Mouse (Mus musculus): ENCODE data around the gene Vinac1.

Vinac1 gene

DNA sequence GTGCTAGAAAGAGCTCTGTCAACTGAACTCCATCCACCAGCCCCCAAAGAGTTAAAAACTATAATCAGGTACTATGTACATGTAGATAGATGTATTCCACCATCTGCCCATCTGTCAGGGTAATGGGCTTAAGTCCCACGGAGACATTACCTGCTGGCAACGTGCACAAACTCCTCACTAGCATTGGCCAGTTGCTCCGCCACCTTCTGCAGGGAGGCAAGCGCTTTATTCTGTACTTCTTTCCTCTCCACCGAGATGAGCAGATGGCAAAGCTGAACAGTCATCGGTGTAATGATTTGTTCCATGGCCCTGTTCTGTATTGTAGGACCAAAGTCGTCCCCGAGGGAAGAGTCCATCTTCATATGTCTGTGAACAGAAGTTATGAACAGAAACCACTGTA, at the start of gene Vinac1:
Gene Vinac1 (minus strand): TSS at position 362 of the 400 bp plus-strand sequence.
- no peak for DNase-seq (ENCODE audit: low read depth)

DNA sequence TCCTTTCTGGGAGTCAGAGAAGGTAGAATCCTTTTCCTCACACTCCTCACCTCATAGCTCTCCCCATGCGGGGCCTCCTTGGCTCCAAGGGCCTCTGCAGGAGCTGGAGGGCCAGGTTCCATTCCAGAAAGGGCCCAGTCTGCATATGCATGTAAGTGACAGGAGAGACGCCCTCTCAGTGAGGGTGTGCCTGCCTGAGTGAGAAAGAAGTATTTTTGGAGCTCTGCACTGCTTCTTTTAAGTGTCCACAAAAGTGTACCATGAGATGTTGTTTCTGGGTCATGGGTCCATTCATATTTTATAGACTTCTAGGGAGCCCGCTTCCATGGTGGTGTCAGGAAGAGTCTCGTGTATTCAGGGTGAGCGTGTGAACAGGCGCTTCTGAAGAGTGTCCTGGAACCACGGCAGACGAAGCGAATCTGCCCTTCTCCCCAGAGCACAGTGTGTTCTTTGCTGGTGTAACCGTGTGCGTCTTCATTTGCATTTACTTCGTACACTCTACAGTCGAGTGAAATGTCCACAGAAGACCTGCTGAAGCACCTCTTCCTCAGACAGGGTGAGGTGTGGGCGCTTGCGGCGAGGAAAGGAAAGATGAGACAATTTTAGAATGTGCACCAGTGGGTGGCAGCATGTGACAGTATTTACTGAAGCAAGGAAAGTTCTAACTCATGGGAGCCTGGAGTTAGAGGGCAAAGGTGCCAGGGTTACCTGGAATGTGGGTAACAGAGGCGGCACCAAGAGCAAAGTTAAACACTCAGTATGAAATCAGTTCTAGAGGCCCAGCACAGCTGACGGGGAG, 46.2 kb upstream of the Vinac1 start:
- DNase-seq (ENCODE audit: low read depth) = no peak

DNA sequence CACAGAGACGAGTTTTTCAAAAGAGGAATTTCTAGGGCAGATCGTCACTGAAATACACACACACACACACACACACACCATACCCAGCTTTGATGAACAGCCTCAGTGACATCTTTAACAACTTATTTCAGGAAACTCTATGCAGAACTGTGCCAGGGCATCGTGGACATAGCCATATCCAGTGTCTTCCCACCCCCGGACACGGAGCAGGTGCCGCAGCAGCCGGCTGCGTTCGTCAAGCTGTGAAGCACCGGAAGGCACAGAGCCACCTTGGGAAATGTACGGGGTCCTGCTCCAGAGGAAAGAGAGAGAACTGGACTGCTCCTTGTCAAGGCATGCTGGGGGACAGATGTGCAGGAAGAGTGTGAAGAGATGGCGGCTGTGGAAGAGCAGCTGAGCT, 44.8 kb upstream of the Vinac1 start:
- DNase-seq (ENCODE audit: low read depth) = no peak

DNA sequence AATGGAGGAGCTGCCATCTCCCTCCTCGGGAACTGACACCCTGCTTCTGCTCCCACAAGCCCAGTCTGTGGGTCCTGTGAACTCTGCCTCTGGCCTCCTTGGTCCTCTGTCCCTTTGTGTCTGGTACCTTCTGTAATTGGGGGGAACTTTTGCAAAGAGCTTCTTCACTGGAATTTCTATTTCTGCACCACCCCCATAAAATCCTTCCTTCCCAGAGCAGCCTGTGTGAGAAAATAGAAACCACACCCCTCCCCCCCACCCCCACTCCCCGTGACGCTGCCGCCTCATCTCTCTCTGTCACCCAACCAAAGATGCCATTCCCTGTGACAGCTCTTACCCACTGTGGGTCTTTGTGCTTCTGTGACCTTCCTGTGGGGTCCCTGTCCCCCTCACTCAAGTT, 42.4 kb upstream of the Vinac1 start:
- no peak for DNase-seq (ENCODE audit: low read depth)

DNA sequence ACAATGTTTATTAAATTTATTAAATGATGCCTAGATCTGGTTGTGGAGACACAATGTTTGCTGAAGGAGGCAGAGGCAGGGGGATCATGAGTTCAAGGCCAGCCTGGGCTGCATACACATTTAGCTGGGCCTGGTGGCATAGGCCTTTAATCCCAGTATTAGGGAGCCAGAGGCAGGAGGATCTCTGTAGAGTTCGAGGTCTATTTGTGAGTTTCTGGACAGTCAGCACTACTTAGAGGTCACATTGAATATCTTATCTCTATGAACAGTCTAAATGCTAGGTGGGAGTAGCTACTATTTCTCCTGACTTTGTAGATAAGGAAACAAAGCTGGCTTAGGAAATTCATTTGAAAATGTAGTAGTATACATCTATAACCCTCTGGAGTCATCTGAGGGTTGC, 39.5 kb upstream of the Vinac1 start:
- DNase-seq (ENCODE audit: low read depth) = no peak

DNA sequence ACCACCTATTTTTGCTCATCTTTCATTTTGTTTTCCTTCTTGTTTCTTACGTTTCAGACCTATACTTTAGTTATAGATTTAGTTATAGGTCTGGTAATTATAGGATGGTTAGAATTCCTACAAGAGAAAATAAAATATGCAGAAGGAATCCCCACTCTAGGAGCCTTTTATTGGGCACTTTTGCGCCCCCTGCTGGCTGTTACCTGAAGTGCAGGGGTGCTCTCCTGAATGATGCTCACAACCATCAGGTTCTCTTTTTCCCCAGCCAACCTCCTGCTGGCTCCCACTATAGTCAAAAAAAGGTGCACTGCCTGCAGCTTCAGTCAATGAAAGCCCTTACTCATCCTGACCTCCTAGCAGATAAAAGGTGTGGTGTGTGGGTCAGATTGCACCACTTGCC, 37.0 kb upstream of the Vinac1 start:
- peak; percentile 17 for DNase-seq (ENCODE audit: low read depth)

DNA sequence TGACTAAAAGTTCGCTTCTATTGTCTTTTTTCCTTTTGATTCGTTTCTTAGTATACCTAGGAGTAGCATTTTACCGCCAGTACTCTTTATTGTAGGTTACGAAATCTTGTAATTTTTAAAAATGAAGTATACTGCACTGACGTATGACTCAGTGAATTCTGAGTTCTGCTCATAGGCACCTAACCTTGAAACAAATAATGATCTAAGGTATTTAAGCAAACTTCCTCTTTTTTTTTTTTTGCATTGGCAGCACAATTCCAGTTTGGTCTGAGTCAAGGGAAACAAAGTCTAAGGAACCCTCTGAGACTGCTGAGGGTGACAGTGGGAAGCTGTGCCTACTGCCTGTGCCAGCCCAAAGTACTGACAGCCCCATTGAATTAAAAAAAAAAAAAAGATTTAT, 35.5 kb upstream of the Vinac1 start:
- peak; percentile 78 for DNase-seq (ENCODE audit: low read depth)

DNA sequence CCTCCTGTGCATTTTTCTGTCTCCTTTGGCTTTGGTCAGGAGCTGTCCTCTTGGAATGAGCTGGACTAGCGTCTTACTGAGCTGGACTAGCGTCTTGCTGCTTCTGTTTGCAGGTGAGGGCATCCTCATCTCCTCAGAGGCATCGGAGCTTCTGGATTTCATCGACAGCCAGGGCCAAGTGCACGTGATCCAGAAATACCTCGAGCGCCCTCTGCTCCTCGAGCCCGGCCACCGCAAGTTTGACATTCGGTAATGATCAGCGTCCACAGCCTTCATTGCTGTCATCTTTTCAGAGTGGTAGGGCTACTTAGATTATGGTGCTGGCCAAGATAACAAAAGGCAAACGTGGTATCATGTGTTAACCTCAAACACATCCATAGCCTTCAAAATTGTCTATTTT, 33.1 kb upstream of the Vinac1 start:
- DNase-seq (ENCODE audit: low read depth) = no peak

DNA sequence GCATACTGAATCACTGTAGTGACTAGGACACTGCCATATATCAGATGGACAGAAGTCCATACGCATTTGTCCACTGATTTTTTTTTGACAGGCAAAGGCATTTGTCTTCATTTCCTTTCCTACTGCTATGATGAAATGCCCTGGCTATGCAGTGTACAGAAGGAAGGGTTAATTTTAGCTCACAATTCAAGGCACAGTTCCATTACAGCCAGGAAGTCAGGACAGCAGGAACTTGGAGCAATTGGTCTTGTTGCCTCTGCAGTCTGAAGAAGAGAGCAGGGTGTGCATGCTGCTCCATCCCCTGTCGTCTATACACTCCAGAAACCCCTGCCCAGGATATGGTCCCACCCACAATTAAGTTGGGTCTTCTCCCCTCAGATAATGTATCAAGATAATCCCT, 31.2 kb upstream of the Vinac1 start:
- DNase-seq (ENCODE audit: low read depth) = no peak

DNA sequence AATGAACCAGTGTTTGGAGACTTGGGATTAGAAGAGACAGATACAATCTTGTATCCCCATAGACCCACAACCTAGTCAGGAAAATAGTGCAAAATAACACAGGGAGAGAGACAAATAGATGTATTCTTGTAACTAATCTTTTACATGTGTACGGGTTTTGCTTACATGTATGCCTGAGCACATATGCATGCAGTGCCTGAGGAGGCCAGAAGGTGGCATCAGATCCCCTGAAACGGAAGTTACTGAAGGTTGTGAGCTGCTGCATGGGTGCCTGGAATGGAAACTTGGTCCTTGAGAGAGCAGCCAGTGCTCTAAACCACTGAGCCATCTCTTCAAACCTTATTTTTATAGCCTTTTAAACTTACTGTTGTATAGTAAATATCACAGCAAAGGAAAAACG, 30.3 kb upstream of the Vinac1 start:
- DNase-seq (ENCODE audit: low read depth) = peak; percentile 62

DNA sequence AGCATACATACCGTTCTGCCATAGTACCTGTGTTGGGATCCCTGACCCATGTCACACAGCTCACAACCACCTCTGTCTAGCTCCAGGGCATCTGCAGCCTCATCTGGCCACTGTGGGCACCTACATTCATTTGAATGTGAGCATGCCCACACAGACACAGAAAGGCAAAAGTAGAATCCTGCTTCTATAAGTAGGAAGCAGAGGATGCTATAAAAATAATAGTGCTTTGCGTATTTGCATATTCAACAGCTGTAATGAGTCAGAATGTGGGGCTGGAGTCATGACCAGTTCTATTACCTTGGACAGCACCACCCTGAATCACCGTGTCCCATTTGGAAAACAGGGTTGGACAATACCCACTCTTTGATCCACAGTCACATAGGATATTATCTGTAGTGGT, 22.3 kb upstream of the Vinac1 start:
- no peak for DNase-seq (ENCODE audit: low read depth)

DNA sequence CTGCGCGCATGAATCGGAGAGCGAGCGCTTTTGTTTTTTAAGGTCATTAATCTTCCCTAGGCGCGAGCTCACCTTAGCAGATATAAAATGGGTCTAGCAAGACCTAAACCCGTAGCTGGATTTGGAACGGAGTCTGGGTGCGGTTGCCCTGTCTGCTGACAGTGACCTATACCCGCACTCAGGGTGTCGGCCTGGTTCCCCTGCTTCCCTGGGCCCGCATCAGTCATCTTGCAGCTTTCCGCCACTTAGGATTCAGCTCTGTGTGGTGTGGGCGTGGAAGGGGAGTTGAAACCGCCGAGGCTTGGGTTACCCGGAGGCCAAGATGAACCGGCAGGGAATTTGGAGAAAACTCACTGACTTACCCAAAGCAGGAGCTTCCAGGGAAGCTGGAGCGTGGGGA, 18.4 kb upstream of the Vinac1 start:
- no peak for DNase-seq (ENCODE audit: low read depth)

DNA sequence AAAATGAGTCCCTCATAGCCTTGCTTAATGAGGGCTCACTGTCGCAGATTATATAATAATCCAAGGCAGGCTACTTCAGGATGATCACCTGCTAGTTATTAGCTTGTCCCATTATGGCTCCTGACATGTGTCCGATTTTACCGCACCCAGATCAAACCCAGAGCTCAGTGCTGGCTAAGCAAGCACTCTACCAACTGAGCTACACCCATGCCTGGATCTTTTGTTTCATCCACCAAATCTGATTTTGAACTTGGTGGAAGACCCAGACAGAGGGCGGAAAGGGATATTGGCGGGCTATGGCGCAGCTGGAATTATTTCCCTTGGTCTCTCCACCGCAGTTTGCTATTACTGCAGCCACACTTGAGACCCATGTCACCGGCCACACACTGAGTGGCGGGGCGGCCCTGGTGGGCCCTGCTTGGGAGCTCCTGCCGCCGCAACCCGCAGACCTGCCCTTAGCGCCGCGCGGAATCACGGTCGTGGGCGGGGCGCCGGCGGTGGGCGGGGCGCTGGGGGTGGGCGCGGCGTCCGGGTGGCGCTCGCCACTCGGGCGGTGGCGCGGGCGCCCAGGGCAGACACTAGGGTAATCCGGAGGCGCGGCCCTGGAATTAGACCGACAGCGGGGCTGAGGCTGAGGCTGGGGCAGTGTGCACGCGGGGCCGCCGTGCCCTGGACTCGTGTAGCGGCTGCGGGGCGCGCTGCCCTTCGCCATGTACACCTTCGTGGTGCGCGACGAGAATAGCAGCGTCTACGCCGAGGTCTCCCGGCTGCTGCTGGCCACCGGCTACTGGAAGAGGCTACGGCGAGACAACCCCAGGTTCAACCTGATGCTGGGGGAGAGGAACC, 17.7 kb upstream of the Vinac1 start, which contains the start of gene Ttl:
Gene Ttl (plus strand): TSS at position 506 of the 846 bp plus-strand sequence.
- no peak for DNase-seq (ENCODE audit: low read depth)

DNA sequence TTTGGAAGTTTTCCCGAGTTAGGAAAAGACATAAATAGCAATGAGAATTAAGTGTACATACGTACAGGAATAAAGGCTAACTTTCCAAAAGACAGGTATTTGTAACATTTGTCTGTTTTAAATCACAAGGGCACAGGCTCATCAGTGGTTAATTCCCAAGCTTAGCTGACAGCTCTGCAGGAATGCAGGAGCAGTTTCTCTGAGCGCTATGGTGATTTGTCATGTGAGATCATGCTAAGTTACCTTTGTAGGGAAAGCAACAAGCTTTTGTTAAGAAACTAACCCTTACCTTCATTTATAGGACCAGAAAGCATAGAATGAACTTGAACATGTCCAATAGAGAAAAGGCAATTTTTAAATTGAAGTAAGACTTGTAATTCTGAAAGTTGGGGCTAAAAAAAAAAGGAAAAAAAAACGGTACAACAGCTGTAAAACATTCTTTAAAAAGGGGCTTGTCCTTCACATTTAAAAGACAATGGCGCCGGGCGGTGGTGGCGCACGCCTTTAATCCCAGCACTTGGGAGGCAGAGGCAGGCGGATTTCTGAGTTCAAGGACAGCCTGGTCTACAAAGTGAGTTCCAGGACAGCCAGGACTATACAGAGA, 13.6 kb upstream of the Vinac1 start:
- no peak for DNase-seq (ENCODE audit: low read depth)

DNA sequence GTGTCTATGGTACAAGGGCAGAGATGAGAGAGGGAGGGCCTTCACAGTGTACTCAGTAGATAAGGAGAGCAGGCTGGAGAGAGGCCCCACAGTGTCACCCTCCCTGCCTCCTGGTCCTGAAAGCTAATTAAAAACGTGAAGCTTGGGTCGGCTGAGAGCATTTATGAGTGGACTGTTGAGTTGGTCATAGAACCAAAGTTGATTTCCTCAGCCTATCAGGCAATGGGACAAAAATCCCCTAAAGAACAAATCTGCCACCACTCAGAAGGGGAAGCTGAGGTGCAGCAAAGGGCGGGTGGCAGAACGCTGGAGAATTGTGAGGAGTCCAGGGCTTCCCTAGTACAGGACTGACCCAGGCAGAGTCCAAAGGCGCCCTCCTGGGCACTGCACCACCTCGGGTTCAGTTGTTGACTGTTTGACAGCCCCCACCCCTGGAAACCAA, 10.0 kb upstream of the Vinac1 start:
- DNase-seq (ENCODE audit: low read depth) = no peak

DNA sequence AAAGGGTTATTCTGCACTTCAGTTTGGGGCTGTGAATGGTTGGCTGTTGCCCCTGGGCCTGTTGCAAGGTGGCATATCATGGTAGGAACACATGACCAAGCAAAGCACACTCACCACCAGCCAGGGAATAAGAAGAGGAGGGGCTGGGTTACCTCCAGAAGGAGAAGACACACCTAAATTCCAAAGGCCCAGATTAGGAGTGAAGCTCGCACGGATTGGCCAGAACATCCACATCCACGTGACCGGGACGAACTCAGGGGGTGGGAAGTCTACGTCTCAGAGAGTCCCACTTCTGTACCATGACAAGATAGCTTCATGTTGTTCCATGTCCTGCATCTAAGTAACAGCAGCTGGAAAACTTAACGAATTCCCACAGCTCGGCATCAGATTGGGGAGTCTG, 9.3 kb upstream of the Vinac1 start:
- no peak for DNase-seq (ENCODE audit: low read depth)

DNA sequence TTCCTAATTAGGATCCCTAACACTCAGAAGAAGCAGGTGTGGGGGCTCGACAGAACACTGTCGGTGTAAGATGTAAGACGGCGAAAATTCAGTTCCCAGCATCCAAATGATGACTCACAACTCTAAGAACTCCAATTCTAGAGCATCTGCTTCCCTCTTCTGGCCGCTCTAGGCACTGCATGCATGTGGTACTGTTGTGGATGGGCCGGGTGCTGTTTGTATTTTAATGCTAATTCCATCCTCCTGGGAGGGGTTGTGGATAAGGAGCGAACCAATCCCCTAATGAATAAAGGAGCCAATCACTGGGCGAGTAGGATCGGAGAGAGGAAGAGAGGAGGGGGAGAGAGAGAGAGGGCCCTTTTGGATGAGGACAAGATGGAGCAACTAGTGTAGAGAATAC, 8.6 kb upstream of the Vinac1 start:
- DNase-seq (ENCODE audit: low read depth) = peak; percentile 31

DNA sequence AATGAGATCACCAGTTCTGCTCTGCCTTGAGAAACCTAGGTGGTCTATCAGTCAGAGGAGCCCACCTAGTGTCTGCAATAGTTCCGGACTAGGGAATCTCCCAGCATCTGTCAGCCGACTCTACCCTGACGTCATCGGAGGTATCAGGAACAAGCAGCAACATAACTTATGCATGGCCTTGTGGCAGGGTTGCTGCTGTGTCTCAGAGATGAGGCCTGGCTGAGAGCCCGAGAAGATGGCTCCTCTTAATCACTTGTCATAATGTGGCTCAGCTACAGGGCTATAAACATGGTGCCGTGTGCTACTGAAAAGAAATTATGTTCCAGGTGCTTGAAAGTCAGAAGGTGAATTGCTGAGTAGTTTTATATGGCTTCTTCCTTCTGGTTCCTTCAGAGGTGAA, 7.8 kb upstream of the Vinac1 start:
- no peak for DNase-seq (ENCODE audit: low read depth)

DNA sequence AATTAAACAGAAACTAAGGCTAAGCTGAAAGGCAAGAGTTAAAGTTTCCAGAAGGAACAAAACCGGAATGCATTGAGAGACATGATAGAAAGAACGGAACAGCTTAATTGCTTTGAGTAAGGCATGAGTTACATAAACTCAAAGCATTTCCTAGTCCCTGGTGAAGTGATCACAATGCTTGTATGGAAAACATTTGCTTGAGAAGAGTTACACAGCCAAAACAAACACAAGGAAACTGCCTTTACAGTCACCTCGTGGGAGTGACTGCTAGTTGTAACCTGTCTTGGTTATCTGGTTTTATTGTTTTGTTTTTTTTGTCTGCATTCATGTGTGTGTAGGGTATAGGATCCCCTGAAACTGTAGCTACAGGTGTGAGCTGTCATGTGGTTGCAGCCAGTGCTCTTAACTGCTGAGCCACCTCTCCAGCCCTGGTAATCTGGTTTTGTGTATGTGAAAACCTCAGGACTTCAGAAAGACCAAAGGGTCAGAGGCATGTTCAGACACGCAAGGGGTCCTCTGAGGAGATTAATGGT, 4.5 kb upstream of the Vinac1 start:
- no peak for DNase-seq (ENCODE audit: low read depth)

DNA sequence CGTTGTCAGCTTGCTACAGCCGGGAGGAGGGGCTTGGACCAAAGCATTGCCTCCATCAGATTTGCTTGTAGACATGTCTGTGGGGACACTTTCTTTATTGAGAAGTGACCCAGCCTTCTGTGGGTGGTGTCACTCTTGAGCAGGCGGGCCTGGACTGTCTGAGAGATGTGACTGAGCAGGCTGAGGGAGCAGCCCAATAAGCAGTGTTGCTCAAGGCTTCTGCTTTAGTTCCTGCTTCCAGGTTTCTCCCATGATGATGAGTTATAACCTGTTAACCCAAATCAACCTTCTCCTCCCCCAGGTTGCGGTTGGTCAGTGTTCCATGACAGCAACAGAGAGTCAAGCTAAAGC, 1.2 kb downstream of the Vinac1 start:
- DNase-seq (ENCODE audit: low read depth) = no peak

DNA sequence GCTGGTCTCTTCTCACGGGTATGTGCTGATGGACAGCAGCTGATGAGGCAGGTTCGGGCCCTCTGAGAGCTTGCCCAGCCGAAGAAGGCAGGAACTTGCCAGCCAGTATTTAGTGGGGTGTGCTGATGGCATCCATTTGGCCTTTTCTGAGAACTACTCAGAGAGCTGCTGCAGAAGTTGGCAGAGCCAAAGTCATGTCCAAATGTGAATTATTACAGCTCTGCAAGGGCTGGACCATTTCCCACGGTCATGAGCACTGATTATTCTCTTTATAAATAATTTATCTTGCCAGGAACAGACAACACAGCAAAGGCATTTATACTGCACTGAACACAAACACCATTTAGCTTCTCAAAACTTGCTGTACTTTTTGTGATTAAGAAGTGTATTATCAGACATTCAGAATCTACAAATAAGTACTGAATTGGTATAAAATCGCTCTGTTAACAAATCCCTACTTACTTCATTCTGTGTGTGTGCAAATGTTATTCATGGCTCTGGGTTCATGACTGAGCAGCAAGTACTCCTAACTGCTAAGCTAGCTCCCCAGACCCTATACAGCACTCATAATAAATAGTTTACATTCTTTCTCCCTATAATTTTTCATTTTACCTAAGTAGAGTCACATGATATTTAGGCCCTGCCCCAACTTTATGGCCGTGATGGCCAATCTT, 1.7 kb downstream of the Vinac1 start:
- no peak for DNase-seq (ENCODE audit: low read depth)

DNA sequence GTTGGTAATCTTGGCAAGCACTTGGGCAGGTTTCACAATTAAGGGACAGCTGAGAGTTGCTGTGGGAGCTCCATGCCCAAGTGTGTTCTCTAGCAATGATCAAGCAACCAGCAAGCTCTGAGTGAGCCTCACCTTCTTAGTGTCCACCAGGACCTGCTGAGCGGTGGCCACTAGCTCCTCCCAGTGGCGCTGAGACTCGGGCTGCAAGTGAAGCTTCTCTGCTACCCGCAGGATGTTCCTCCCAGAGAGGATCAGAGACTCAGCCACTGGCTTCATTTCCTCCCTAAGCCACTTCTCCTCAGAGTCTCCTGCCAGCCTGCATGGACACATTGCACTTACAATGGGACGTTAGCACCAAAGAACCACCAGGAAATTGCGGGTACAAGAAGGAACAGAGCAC, 7.4 kb downstream of the Vinac1 start:
- DNase-seq (ENCODE audit: low read depth) = peak; percentile 73
